Mouse (Mus musculus) lung, embryonic 16.5 days (tissue): ENCODE data around the gene Ly75. TPM values are rescaled to one million over a fixed set of nuclear protein-coding genes. Genes with fewer than 3 reads are reported as not detected.

Experiments
- ATAC-seq: fragments of 200-750 bp; cut with Nextera tagmentation; 2 replicates; pipeline ENCODE4 v1.8.0; 2017; ENCODE audit warnings: low read depth, mild to moderate bottlenecking, moderate library complexity
- H3K27ac ChIP-seq: fragments of 300-500 bp; sonication (generic); 2 replicates; pipeline ENCODE4 v1.5.1; 2014; ENCODE audit warnings: mild to moderate bottlenecking, control low read depth, low read length
- H3K27me3 ChIP-seq: fragments of 300-500 bp; sonication (generic); 2 replicates; pipeline ENCODE4 v1.6.1; 2014; ENCODE audit warnings: low read depth, low read length, mixed read lengths; ENCODE audit not compliant: control insufficient read depth, insufficient read depth
- H3K36me3 ChIP-seq: fragments of 300-500 bp; sonication (generic); 2 replicates; pipeline ENCODE4 v1.6.1; 2014; ENCODE audit warnings: low read length; ENCODE audit not compliant: control insufficient read depth, insufficient read depth
- H3K4me1 ChIP-seq: fragments of 300-500 bp; sonication (generic); replicated peaks from 2 replicates; pipeline ENCODE4 v1.6.1; 2014; ENCODE audit warnings: low read length, mixed read lengths; ENCODE audit not compliant: control insufficient read depth, insufficient read depth
- H3K4me2 ChIP-seq: fragments of 300-500 bp; sonication (generic); 2 replicates; pipeline ENCODE4 v1.6.1; 2014; ENCODE audit warnings: low read depth, low read length, control low read depth
- H3K4me3 ChIP-seq: fragments of 300-500 bp; sonication (generic); 2 replicates; pipeline ENCODE4 v1.5.1; 2014; ENCODE audit warnings: mild to moderate bottlenecking, low read length, control low read depth
- H3K9ac ChIP-seq: fragments of 300-500 bp; sonication (generic); 2 replicates; pipeline ENCODE4 v1.6.1; 2014; ENCODE audit warnings: low read length, control low read depth
- H3K9me3 ChIP-seq: fragments of 300-500 bp; sonication (generic); 2 replicates; pipeline ENCODE4 v1.6.1; 2016; ENCODE audit warnings: low read length; ENCODE audit not compliant: control insufficient read depth
- WGBS: fragments of 180-500 bp; shearing (Covaris S2); extraction: QIAGEN DNeasy Blood & Tissue Kit; methylation state at CpG from one replicate; pipeline ENCODE4 v1.1.7; 2014; 5-methylcytosine and 5-hydroxymethylcytosine counted together
- polyA plus RNA-seq: library from polyadenylated mRNA; unstranded; fragments of >200 nt; fragmentation: Nextera tagmentation; extraction: Ambion mirVana; gene quantifications from 2 replicates; pipeline ENCODE4 v1.2.1, GENCODE M21; 2015

Gene Ly75
- polyA plus RNA-seq, 1 experiment from 2014 or later = 1.9 TPM

DNA sequence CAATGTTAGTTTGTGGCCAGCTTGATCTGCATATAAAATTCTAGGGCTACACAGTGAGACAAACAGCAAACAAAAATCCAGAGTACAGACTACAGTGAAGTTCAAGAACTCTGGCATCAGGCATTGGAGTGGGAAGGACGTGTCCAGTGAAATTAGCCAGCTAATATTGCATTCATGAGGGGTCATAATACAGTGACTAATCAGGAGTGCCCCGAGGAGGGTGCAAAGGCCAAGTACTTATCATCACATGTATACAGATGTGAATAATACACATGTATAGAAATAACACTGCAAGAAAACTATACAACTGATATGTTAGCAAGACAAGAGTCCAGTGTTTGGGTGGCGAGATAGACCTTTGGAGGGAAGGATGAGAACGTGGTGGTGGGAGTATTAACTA lies 130.3 kb downstream of the Ly75 start:
- peaks cover 20% of the 10 kb centered on the region for H3K36me3 ChIP-seq
- no peaks in the 10 kb centered on the region for H3K9me3 ChIP-seq
- H3K27ac ChIP-seq = no peak overlapping the region
- no peak overlapping the region for H3K4me3 ChIP-seq
- H3K4me1 ChIP-seq = no peaks in the 10 kb centered on the region
- ATAC-seq = no peak
- H3K9ac ChIP-seq = no peak overlapping the region
- H3K27me3 ChIP-seq = no peaks in the 10 kb centered on the region
- H3K4me2 ChIP-seq = no peak overlapping the region
- WGBS = 79% methylated on average over 4 of the region's 4 CpGs

Other genes with a start within 250 kb of the Ly75 start
- gene Baz2b, start 173.5 kb downstream of the Ly75 start, polyA plus RNA-seq = 56.7 and 62.0 TPM in 2 replicates
- gene March7, start 173.4 kb downstream of the Ly75 start, polyA plus RNA-seq = 72.9 and 76.1 TPM in 2 replicates
- 49.5 and 50.3 TPM in 2 replicates for gene Cd302, start 98.8 kb downstream of the Ly75 start, polyA plus RNA-seq
- 4.2 and 4.3 TPM in 2 replicates for gene Pla2r1, start 170.0 kb upstream of the Ly75 start, polyA plus RNA-seq